Mouse (Mus musculus) megakaryocyte progenitor cell, adult 5-6 weeks (primary cell): ENCODE measurements around the gene Kdm2a. TPM values are rescaled to one million over a fixed set of nuclear protein-coding genes. Genes with fewer than 3 reads are reported as not detected.

Experiments used
- total RNA-seq, 2 experiments: library from RNA; stranded (forward) in 1 of 2; stranded (reverse) in 1 of 2; fragments of 157-497, 149-512 nt in 1 of 2; fragments of 200-1000 nt in 1 of 2; gene quantifications; 2 replicates each; pipeline versions ENCODE4 v1.2.3 to v1.2.4; 2015 to 2017

Kdm2a gene
- total RNA-seq, 2 experiments from 2014 or later, result 58.3 to 64.3 TPM

Other genes with a start within 250 kb of the Kdm2a start
- 138 and 142 TPM in 2 replicates for gene Coro1b, start 249.7 kb downstream of the Kdm2a start, total RNA-seq (2015)
- gene Coro1b, start 249.7 kb downstream of the Kdm2a start, total RNA-seq (2017), result 66.4 and 83.5 TPM in 2 replicates
- 96.4 and 114 TPM in 2 replicates for gene Ptprcap, start 244.7 kb downstream of the Kdm2a start, total RNA-seq (2015)
- gene Ptprcap, start 244.7 kb downstream of the Kdm2a start, total RNA-seq (2017), result 79.5 and 83.5 TPM in 2 replicates
- gene Rps6kb2, start 234.9 kb downstream of the Kdm2a start, total RNA-seq (2015), result 21.6 and 22.1 TPM in 2 replicates
- 23.1 and 30.2 TPM in 2 replicates for gene Rps6kb2, start 234.9 kb downstream of the Kdm2a start, total RNA-seq (2017)
- gene Carns1, start 222.8 kb downstream of the Kdm2a start, total RNA-seq (2015), result 2.2 and 2.4 TPM in 2 replicates
- 1.0 and 2.1 TPM in 2 replicates for gene Carns1, start 222.8 kb downstream of the Kdm2a start, total RNA-seq (2017)
- gene Tbc1d10c, start 207.0 kb downstream of the Kdm2a start, total RNA-seq (2015), result 39.3 and 46.6 TPM in 2 replicates
- 15.3 and 17.5 TPM in 2 replicates for gene Tbc1d10c, start 207.0 kb downstream of the Kdm2a start, total RNA-seq (2017)
- 395 and 413 TPM in 2 replicates for gene Ppp1ca, start 206.2 kb downstream of the Kdm2a start, total RNA-seq (2015)
- 482 and 538 TPM in 2 replicates for gene Ppp1ca, start 206.2 kb downstream of the Kdm2a start, total RNA-seq (2017)
- 28.0 and 31.0 TPM in 2 replicates for gene Rad9a, start 196.6 kb downstream of the Kdm2a start, total RNA-seq (2015)
- 16.1 and 19.7 TPM in 2 replicates for gene Rad9a, start 196.6 kb downstream of the Kdm2a start, total RNA-seq (2017)
- 2.8 and 5.0 TPM in 2 replicates for gene Clcf1, start 184.0 kb downstream of the Kdm2a start, total RNA-seq (2015)
- gene Clcf1, start 184.0 kb downstream of the Kdm2a start, total RNA-seq (2017), result 1.3 and 3.0 TPM in 2 replicates
- not detected in 2 replicates for gene AC109138.7, start 183.9 kb downstream of the Kdm2a start, total RNA-seq (2015)
- gene AC109138.7, start 183.9 kb downstream of the Kdm2a start, total RNA-seq (2017), result not detected in 2 replicates
- 53.6 and 55.0 TPM in 2 replicates for gene Pold4, start 166.4 kb downstream of the Kdm2a start, total RNA-seq (2015)
- 60.4 and 67.8 TPM in 2 replicates for gene Pold4, start 166.4 kb downstream of the Kdm2a start, total RNA-seq (2017)
- gene Ssh3, start 129.1 kb downstream of the Kdm2a start, total RNA-seq (2015), result 6.2 and 7.5 TPM in 2 replicates
- gene Ssh3, start 129.1 kb downstream of the Kdm2a start, total RNA-seq (2017), result 8.1 and 9.7 TPM in 2 replicates
- 1.7 and 3.8 TPM in 2 replicates for gene Ankrd13d, start 115.1 kb downstream of the Kdm2a start, total RNA-seq (2015)
- gene Ankrd13d, start 115.1 kb downstream of the Kdm2a start, total RNA-seq (2017), result 1.9 and 5.7 TPM in 2 replicates
- gene Grk2, start 92.1 kb downstream of the Kdm2a start, total RNA-seq (2015), result 149 and 172 TPM in 2 replicates
- 207 and 336 TPM in 2 replicates for gene Grk2, start 92.1 kb downstream of the Kdm2a start, total RNA-seq (2017)
- not detected in 2 replicates for gene Rhod, start 41.1 kb upstream of the Kdm2a start, total RNA-seq (2015)
- gene Rhod, start 41.1 kb upstream of the Kdm2a start, total RNA-seq (2017), result not detected in 2 replicates
- not detected in 2 replicates for gene Syt12, start 79.2 kb upstream of the Kdm2a start, total RNA-seq (2015)
- not detected in 2 replicates for gene Syt12, start 79.2 kb upstream of the Kdm2a start, total RNA-seq (2017)
- gene 2010003K11Rik, start 100.3 kb upstream of the Kdm2a start, total RNA-seq (2015), result not detected in 2 replicates
- not detected in 2 replicates for gene 2010003K11Rik, start 100.3 kb upstream of the Kdm2a start, total RNA-seq (2017)
- gene Pcx, start 112.2 kb upstream of the Kdm2a start, total RNA-seq (2015), result 0.56 and 2.3 TPM in 2 replicates
- gene Pcx, start 112.2 kb upstream of the Kdm2a start, total RNA-seq (2017), result 0.98 and 2.1 TPM in 2 replicates
- 0.95 and 1.3 TPM in 2 replicates for gene Lrfn4, start 217.4 kb upstream of the Kdm2a start, total RNA-seq (2015)
- 2.9 and 3.3 TPM in 2 replicates for gene Lrfn4, start 217.4 kb upstream of the Kdm2a start, total RNA-seq (2017)
- 25.7 and 26.5 TPM in 2 replicates for gene Rce1, start 227.4 kb upstream of the Kdm2a start, total RNA-seq (2015)
- 14.0 and 24.6 TPM in 2 replicates for gene Rce1, start 227.4 kb upstream of the Kdm2a start, total RNA-seq (2017)